Mouse (Mus musculus) MEL (cell line): ENCODE data around the gene Ly9. TPM values are rescaled to one million over a fixed set of nuclear protein-coding genes. Genes with fewer than 3 reads are reported as not detected.

Source experiments
- DNase-seq: peaks from one replicate; pipeline ENCODE4 v3.0.0; 2011; ENCODE audit warnings: low read depth, low spot score
- H3K27ac ChIP-seq: 2 replicates; pipeline ENCODE4 v1.5.1; 2012; ENCODE audit warnings: low read depth, mild to moderate bottlenecking, control low read depth, low read length, moderate library complexity; ENCODE audit not compliant: control insufficient read depth
- H3K27me3 ChIP-seq, 2 experiments: fragments of 150-350 bp in 1 of 2; sonication (generic) in 1 of 2; 2 replicates each; pipeline ENCODE4 v1.6.1; 2012; ENCODE audit warnings: low read length in 2 of 2, mild to moderate bottlenecking in 2 of 2, improper control_type of control experiment in 1 of 2, moderate library complexity in 1 of 2; ENCODE audit not compliant: insufficient read depth in 2 of 2, control insufficient read depth in 1 of 2
- H3K36me3 ChIP-seq, 2 experiments: 2 replicates each; pipeline ENCODE4 v1.6.1; 2012 to 2014; ENCODE audit warnings: low read length in 2 of 2, improper control_type of control experiment in 1 of 2, inconsistent platforms in 1 of 2, mild to moderate bottlenecking in 1 of 2; ENCODE audit not compliant: insufficient read depth in 2 of 2, control insufficient read depth in 1 of 2
- H3K4me1 ChIP-seq, 2 experiments: fragments of 150-350 bp in 1 of 2; sonication (generic) in 1 of 2; 2 replicates each; pipeline ENCODE4 v1.6.1; 2012; ENCODE audit warnings: low read length in 2 of 2, improper control_type of control experiment in 1 of 2, mild to moderate bottlenecking in 1 of 2; ENCODE audit not compliant: insufficient read depth in 2 of 2, control insufficient read depth in 1 of 2
- H3K4me3 ChIP-seq, 2 experiments: fragments of 150-350 bp in 1 of 2; sonication (generic) in 1 of 2; 2 replicates each; pipeline ENCODE4 v1.5.1; 2012; ENCODE audit warnings: low read depth in 2 of 2, low read length in 2 of 2, mild to moderate bottlenecking in 2 of 2, moderate library complexity in 2 of 2, control low read depth in 1 of 2, improper control_type of control experiment in 1 of 2; ENCODE audit not compliant: control insufficient read depth in 1 of 2, insufficient read depth in 1 of 2
- H3K79me2 ChIP-seq: 2 replicates; pipeline ENCODE4 v1.6.1; 2012; ENCODE audit warnings: mild to moderate bottlenecking, low read length, moderate library complexity; ENCODE audit not compliant: control insufficient read depth, poor library complexity, insufficient read depth
- H3K9ac ChIP-seq: 2 replicates; pipeline ENCODE4 v1.6.1; 2012; ENCODE audit warnings: low read depth, mild to moderate bottlenecking, control low read depth, low read length, moderate library complexity; ENCODE audit not compliant: control insufficient read depth, poor library complexity, severe bottlenecking
- H3K9me3 ChIP-seq: fragments of 150-350 bp; sonication (generic); replicated peaks from 2 replicates; pipeline ENCODE4 v1.6.1; 2012; ENCODE audit warnings: mild to moderate bottlenecking, low read length, improper control_type of control experiment, moderate library complexity; ENCODE audit not compliant: insufficient read depth
- BHLHE40 ChIP-seq: IDR thresholded peaks from 2 replicates; pipeline ENCODE4 v1.6.1; 2012; ENCODE audit warnings: low read depth, mild to moderate bottlenecking, inconsistent platforms, low read length, improper control_type of control experiment, borderline replicate concordance
- CTCF ChIP-seq, 3 experiments: IDR thresholded peaks in 2 of 3; conservative IDR thresholded peaks in 1 of 3; 2 replicates each; pipeline ENCODE4 v1.5.1; 2011 to 2012; ENCODE audit warnings: low read length in 3 of 3, low read depth in 2 of 3, mild to moderate bottlenecking in 2 of 3, improper control_type of control experiment in 1 of 3, inconsistent platforms in 1 of 3, mixed read lengths in 1 of 3, moderate library complexity in 1 of 3; ENCODE audit not compliant: control insufficient read depth in 1 of 3, insufficient read depth in 1 of 3, poor library complexity in 1 of 3, severe bottlenecking in 1 of 3
- EP300 ChIP-seq, 2 experiments: IDR thresholded peaks; 2 replicates each; pipeline ENCODE4 v1.6.1; 2011; ENCODE audit warnings: improper control_type of control experiment in 2 of 2, low read length in 2 of 2, low read depth in 1 of 2, mild to moderate bottlenecking in 1 of 2
- GATA1 ChIP-seq: IDR thresholded peaks from 2 replicates; pipeline ENCODE4 v1.6.1; 2011; ENCODE audit warnings: low read depth, low read length, improper control_type of control experiment
- MAFK ChIP-seq: IDR thresholded peaks from 2 replicates; pipeline ENCODE4 v1.6.1; 2011; ENCODE audit warnings: low read depth, mild to moderate bottlenecking, low read length, improper control_type of control experiment, borderline replicate concordance
- MAZ ChIP-seq: IDR thresholded peaks from 2 replicates; pipeline ENCODE4 v1.6.1; 2012; ENCODE audit warnings: low read depth, mild to moderate bottlenecking, inconsistent platforms, low read length, improper control_type of control experiment
- MEF2A ChIP-seq: IDR thresholded peaks from 2 replicates; pipeline ENCODE4 v1.6.1; 2014; ENCODE audit warnings: low read depth, mild to moderate bottlenecking, inconsistent platforms, low read length, improper control_type of control experiment; ENCODE audit not compliant: poor library complexity, insufficient replicate concordance, severe bottlenecking; ENCODE audit errors: extremely low read depth
- MYB ChIP-seq: IDR thresholded peaks from 2 replicates; pipeline ENCODE4 v1.6.1; 2011; ENCODE audit warnings: mild to moderate bottlenecking, low read depth, low read length, improper control_type of control experiment
- NRF1 ChIP-seq: IDR thresholded peaks from 2 replicates; pipeline ENCODE4 v1.6.1; 2014; ENCODE audit warnings: low read depth, mild to moderate bottlenecking, inconsistent platforms, low read length, improper control_type of control experiment, moderate library complexity; ENCODE audit not compliant: poor library complexity, insufficient read depth, severe bottlenecking
- POLR2AphosphoS2 ChIP-seq: IDR thresholded peaks from 2 replicates; pipeline ENCODE4 v1.6.1; 2011; ENCODE audit warnings: low read length, improper control_type of control experiment
- POLR2AphosphoS5 ChIP-seq: IDR thresholded peaks from 2 replicates; pipeline ENCODE4 v1.6.1; 2012; ENCODE audit warnings: low read depth, borderline replicate concordance, mild to moderate bottlenecking, inconsistent platforms, low read length, moderate library complexity, mixed read lengths
- RAD21 ChIP-seq: IDR thresholded peaks from 2 replicates; pipeline ENCODE4 v1.6.1; 2011; ENCODE audit warnings: mild to moderate bottlenecking, low read depth, low read length, improper control_type of control experiment
- SMC3 ChIP-seq: IDR thresholded peaks from 2 replicates; pipeline ENCODE4 v1.6.1; 2011; ENCODE audit warnings: low read depth, low read length, improper control_type of control experiment
- TAL1 ChIP-seq: IDR thresholded peaks from 2 replicates; pipeline ENCODE4 v1.6.1; 2012; ENCODE audit warnings: mild to moderate bottlenecking, inconsistent platforms, low read length, moderate library complexity, mixed read lengths
- UBTF ChIP-seq: IDR thresholded peaks from 2 replicates; pipeline ENCODE4 v1.6.1; 2012; ENCODE audit warnings: low read depth, mild to moderate bottlenecking, inconsistent platforms, low read length, improper control_type of control experiment, moderate library complexity, borderline replicate concordance; ENCODE audit not compliant: insufficient read depth
- USF1 ChIP-seq: IDR thresholded peaks from 2 replicates; pipeline ENCODE4 v1.6.1; 2014; ENCODE audit warnings: low read depth, mild to moderate bottlenecking, inconsistent platforms, low read length, improper control_type of control experiment, moderate library complexity
- ZC3H11A ChIP-seq: IDR thresholded peaks from 2 replicates; pipeline ENCODE4 v1.6.1; 2012; ENCODE audit warnings: low read depth, mild to moderate bottlenecking, inconsistent platforms, low read length, improper control_type of control experiment
- ZKSCAN1 ChIP-seq: IDR thresholded peaks from 2 replicates; pipeline ENCODE4 v1.6.1; 2012; ENCODE audit warnings: low read depth, mild to moderate bottlenecking, inconsistent platforms, low read length, improper control_type of control experiment, moderate library complexity
- ZMIZ1 ChIP-seq: IDR thresholded peaks from 2 replicates; pipeline ENCODE4 v1.6.1; 2012; ENCODE audit warnings: low read depth, mild to moderate bottlenecking, inconsistent platforms, low read length, improper control_type of control experiment, moderate library complexity
- polyA plus RNA-seq, 2 experiments: library from polyadenylated mRNA; stranded (reverse) in 1 of 2; unstranded in 1 of 2; fragments of >175 nt in 1 of 2; fragments of >200 nt in 1 of 2; gene quantifications; 2 replicates each; pipeline versions ENCODE4 v1.2.1 to v1.2.4; 2012; ENCODE audit warnings: low replicate concordance in 2 of 2, low read depth in 1 of 2; ENCODE audit not compliant: insufficient read length in 2 of 2, insufficient read depth in 1 of 2, missing spikeins in 1 of 2
- total RNA-seq: library from RNA; depleted of rRNA; stranded (reverse); fragments of 300-350 nt; gene quantifications from 2 replicates; pipeline ENCODE4 v1.2.3, GENCODE M21; 2012

Gene Ly9
- total and polyA plus RNA-seq, 3 experiments, result 0.25 TPM; not detected in 2

GRCm38 (mm10) chr1:171566777-171567176, 40.4 kb downstream of the Ly9 start (continued):
- TF ChIP-seq EP300 (IDR thresholded peaks at IDR 0.05; ENCODE audit: low read depth in 1 of 2, low read length in 2 of 2), result no peak

DNA sequence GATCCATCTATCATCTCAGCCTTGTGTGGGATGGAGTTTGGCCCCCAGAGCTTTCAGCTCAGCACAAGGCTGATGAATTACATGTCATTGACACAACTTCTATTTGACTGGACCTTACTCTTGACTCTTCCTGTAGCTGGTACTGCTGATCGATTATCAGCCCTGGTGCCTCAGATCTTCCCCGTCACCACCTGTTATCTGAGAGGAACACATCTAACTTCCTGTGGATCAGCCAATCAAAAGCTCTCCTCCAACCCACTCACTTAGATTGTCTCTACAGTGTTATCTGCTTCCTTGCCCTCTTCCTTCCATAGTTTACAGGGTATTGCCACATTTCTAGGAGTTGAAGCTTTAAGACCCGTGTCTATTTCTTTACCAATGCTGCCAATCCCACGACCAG, 41.3 kb downstream of the Ly9 start:
- TF ChIP-seq NRF1, result no peak
- TF ChIP-seq EP300 (IDR thresholded peaks at IDR 0.05; ENCODE audit: low read depth in 1 of 2, low read length in 2 of 2), result 0 out of 4 replicates have a peak, but pooled peaks of 1 of the 2 experiments have one; percentile 17
- peak; percentile 32; the same call in 1 of the 2 replicates for TF ChIP-seq GATA1
- no peaks in the 10 kb centered on the region for H3K4me1 ChIP-seq
- H3K9me3 ChIP-seq, result no peaks in the 10 kb centered on the region
- no peaks in the 10 kb centered on the region for H3K79me2 ChIP-seq
- no peak overlapping the region for H3K4me3 ChIP-seq
- no peak overlapping the region for H3K9ac ChIP-seq
- H3K27me3 ChIP-seq, result peaks cover 0 to 2% of the 10 kb centered on the region in 2 experiments; a peak in 1 of 4 replicates
- DNase-seq, result no peak
- no peaks in the 10 kb centered on the region for H3K36me3 ChIP-seq
- no peak overlapping the region for H3K27ac ChIP-seq

GRCm38 (mm10) chr1:171564247-171564646, 43.0 kb downstream of the Ly9 start:
- Histone ChIP-seq H3K27me3 (peaks cover 0 to 2% of the 10 kb centered on the region in 2 experiments; a peak in 1 of 4 replicates), H3K4me1 (no peaks in the 10 kb centered on the region), H3K27ac (no peak overlapping the region), H3K9me3 (no peaks in the 10 kb centered on the region), H3K36me3 (no peaks in the 10 kb centered on the region), H3K9ac (no peak overlapping the region), H3K79me2 (no peaks in the 10 kb centered on the region), H3K4me3 (no peak overlapping the region)
- TF ChIP-seq MAZ, result no peak
- TF ChIP-seq POLR2AphosphoS5, result no peak
- no peak for TF ChIP-seq USF1
- TF ChIP-seq RAD21, result peak; percentile 29
- no peak for TF ChIP-seq EP300 (IDR thresholded peaks at IDR 0.05; ENCODE audit: low read depth in 1 of 2, low read length in 2 of 2)
- TF ChIP-seq ZKSCAN1, result no peak
- TF ChIP-seq TAL1, result no peak
- peak; percentile 48 for TF ChIP-seq SMC3
- TF ChIP-seq BHLHE40, result no peak
- TF ChIP-seq CTCF (IDR thresholded peaks at IDR 0.05 in 2 of 3, conservative IDR thresholded peaks at IDR 0.05 in 1 of 3; ENCODE audit: control insufficient read depth in 1 of 3, insufficient read depth in 1 of 3, low read depth in 2 of 3, low read length in 3 of 3, poor library complexity in 1 of 3, severe bottlenecking in 1 of 3), result peak; percentile 89 to 97 (median 92)
- no peak for TF ChIP-seq POLR2AphosphoS2
- TF ChIP-seq ZMIZ1, result no peak
- no peak for TF ChIP-seq UBTF
- TF ChIP-seq MYB, result no peak
- 0 out of 2 replicates have a peak, but pooled peaks have one; percentile 8 for TF ChIP-seq ZC3H11A
- TF ChIP-seq MEF2A, result no peak
- TF ChIP-seq MAFK, result no peak
- peak; percentile 81 for DNase-seq
